Mouse (Mus musculus): ENCODE results near the gene Gm2696.

The Gm2696 gene

GRCm38 (mm10) chr10:77847538-77847937 is 33.1 kb downstream of the Gm2696 start:
- no peak for DNase-seq

DNA sequence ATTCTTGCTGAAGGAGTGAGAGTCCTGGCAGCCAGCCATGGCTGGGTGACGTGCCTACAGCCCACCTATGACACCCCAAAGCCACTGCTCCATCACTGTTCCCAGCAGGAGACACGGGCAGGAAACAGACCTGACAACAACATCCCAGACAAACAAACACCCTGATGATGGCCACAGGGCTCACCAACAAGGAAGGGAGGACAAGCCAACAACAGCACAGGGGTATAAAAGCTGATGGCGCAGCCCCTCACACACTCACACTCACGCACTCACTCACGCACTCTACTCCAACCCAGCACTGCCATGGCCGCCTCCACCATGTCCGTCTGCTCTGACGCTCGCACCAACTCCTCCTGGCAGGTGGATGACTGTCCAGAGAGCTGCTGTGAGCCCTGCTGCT is 38.1 kb downstream of the Gm2696 start, which contains the start of gene Gm10318:
Gene Gm10318, plus strand, starts transcription at position 301 of the 400 bp plus-strand sequence.
- DNase-seq, result no peak

DNA sequence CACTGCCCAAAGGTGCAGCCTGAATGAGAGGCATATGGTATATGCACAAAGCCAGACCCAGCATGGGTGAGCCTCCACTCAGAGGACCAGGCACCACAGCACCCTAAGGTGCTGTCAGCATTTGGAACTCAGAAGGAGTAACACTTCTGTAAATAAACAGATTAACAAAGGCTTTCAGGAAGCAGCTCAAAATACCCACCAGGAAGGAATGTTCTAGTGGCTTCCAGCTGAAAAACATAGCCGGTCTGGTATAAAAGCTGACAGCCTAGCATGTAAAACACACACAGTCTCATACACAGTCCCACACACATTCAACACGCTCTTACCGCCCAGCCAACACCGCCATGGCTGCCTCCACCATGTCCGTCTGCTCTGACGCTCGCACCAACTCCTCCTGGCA is 47.2 kb downstream of the Gm2696 start, which contains the start of gene Gm3285:
Gene Gm3285, plus strand, starts transcription at position 301 of the 400 bp plus-strand sequence.
- no peak for DNase-seq

- DNase-seq, result peak; percentile 60
Measured at GRCm38 (mm10) chr10:77864067-77864761, 49.7 kb downstream of the Gm2696 start.

- DNase-seq, result no peak
Measured at GRCm38 (mm10) chr10:77864762-77865143, 50.3 kb downstream of the Gm2696 start.

- no peak for DNase-seq
Measured at GRCm38 (mm10) chr10:77867546-77867945, 53.1 kb downstream of the Gm2696 start.

DNA sequence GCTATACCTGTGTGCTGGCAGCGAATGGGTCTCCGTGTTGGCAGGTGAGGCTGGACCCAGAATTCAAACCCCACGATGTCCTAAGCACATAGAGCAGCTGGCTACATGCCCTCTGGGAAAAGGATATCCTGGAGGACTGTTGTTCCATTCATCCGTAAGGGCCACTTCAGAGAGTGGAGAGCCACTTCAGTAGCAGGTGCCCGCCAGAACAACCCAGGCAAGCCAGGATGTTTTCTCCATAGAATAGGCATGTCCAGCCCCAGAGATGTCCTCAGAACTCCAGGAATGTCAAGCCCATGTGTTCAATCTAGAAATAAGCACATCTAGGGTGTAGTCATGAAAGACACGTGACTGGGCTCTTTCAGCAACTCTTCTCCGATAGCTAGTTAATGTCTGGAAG is 55.2 kb downstream of the Gm2696 start:
- no peak for DNase-seq

DNA sequence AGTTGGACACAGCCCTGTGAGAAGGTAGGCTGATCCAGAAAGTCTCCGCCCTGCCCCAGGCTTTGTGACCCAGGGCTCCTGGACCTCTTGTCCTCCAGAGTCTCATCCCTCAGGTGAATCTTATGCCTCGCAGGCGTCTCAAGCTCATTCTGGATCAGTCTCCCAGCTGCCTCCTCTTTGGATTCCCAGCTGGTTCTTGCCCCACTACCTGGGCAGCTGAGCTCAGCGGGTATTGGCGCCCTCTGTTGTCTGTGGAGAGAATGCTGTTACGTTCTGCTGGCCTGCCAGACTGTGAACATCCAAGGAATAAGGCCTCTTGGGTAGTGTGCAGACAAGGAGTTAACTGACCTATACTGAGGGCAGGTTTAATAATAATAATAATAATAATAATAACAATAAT is 64.5 kb downstream of the Gm2696 start:
- peak; percentile 58 for DNase-seq

GRCm38 (mm10) chr10:77880305-77880704 is 65.8 kb downstream of the Gm2696 start:
- DNase-seq, result no peak

- peak; percentile 28 for DNase-seq
Measured at GRCm38 (mm10) chr10:77882553-77882952, 68.1 kb downstream of the Gm2696 start.

Measured in thymus, postnatal 4 days (tissue).